Mouse (Mus musculus) T-helper 2 cell (primary cell): ENCODE data around the gene Copa.

ENCODE experiments used
- in situ Hi-C: fragments of 300-600 bp; cut with MboI, MseI; formaldehyde crosslinking; loops from one replicate; pipeline ENCODE4 v1.15.1; 2025; ENCODE audit warnings: high pct_unique_total_duplicates

Gene Copa

DNA sequence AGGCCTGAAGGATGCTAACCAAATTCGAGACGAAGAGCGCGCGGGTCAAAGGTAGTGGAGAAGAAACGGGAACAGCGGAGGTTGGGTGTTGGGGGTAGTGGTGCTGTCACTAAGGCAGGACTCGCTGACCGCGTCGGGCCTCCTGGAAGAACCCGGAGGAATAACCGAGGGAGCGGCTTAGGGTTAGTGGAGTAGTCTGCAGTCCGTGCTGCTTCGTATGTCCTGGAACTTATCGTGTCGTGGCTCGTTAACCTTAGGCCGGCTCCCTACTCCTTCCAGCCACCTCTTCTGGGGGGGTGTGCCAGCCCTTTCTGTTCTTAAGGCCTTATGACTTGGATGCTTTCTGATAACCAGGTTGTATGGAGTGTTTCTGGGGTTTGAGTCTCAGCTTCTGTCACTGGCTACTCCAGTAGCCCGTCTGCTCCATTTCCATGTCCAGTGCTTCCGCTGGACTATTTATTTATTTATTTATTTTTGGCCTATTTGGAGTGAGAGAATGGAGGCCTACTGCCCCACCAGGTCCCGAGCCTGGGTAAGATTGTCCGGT lies 643 bp downstream of the Copa start:
- in situ Hi-C loops = no loop called here

DNA sequence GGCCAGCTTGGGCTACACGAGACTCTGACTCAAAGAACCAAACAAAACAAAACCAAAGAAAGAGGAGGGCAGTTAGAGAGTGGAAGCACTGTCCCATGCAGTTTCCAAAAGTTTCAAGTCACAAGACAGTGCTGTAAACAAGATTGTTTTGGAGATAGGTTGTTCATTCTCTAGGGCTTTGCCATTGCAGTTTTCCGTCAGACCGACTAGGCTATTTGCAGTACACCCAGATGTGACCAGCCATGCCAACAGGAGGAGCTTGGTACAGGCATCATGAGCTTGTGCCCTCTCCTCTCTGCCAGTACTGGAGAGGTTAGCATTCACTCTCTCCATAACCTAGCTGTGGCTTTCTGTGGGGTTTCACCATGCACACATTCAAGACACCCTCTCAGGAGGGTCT lies 11.2 kb downstream of the Copa start:
- in situ Hi-C loops = no loop called here

DNA sequence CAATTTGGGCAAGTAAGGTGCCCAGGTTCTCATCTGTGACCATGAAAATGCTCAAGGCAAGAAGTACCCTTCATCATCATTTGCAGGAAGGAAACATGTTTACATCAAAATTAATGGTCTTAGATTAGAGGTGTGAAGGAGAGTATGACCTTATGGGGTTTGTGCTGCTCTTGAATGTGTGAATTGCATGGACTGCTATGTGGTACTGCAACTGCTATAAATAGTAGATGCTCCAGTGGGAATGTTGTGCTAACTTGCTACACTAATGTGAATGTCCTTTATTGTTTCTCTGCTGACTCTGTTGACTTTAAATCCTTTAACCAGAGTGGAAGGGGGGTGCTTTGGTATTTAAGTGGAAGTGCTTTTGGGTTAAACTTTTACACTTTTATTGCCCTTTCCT lies 12.0 kb downstream of the Copa start:
- in situ Hi-C loops = no loop called here

DNA sequence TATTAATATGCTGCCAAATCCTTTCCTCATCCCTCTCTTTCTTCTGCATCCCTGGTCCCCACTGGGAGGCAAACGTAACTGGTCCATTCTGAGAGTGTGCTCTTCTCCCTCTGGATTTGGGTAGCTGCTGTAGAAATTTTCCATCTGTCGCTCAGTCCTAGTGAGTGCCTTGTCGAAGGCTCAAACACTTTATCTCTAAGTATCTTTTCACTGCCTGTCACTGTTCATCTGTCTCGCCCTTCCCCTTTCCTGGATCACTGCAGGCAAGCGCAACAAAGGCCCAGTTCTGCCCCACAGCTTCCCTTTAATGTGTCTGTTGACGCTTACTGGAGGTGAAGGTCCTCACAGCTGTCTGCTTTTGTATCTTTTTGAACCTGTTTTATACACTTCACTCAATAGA lies 12.9 kb downstream of the Copa start:
- in situ Hi-C loops = loop anchor here (5.0 kb wide), 1 partner anchor 37 kb away; no protein-coding TSS in a partner anchor

DNA sequence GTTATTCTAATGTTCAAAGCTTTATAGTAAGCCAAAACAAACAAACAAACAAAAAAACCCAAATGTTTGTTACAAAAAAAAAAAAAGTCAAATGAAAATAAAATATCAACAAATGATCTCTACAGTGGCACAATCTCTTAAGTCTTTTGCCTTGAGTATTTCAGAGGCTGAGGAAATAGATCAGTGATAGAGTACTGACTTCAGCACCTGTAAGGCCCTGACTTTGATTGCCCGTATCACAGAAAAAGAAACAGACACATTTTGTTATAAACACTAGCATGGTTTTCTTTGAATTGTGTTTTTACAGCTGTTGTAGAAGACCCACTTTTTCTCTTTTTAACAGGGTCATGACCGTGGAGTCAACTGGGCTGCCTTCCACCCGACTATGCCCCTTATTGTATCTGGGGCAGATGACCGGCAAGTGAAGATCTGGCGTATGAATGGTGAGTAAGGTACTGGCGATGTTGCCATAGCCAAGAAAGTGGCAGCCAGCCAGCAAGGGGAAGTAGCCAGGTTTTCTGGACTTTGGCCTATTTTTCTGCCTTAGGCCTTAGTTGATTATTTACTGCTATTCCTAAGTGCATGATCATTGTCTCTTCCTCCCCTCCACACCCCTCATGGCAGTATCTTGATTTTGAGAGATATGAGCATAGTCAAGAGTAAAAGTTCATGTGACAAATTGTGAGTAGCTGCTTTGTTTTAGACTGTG lies 17.1 kb downstream of the Copa start:
- in situ Hi-C loops = loop anchor here (5.0 kb wide), 1 partner anchor 33 kb away; no protein-coding TSS in a partner anchor

DNA sequence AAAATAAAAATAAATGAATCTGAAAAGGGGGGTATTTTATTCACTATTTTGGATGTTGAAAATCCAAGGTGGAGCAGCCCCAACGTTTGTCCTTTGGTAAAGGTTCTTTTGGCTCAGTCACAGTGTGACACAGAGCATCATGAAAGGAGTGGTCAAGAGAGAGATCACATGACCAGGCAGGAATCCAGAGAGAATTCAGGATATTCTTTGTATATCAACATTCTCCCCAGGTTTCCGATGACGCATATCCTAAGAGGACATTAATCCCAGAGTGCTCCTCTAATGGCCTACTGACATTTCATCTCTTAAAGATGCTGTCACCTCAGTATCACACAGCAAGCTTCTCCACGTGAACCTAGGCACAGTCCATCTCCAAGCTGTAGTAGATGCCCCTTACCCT lies 21.3 kb downstream of the Copa start:
- in situ Hi-C loops = no loop called here

DNA sequence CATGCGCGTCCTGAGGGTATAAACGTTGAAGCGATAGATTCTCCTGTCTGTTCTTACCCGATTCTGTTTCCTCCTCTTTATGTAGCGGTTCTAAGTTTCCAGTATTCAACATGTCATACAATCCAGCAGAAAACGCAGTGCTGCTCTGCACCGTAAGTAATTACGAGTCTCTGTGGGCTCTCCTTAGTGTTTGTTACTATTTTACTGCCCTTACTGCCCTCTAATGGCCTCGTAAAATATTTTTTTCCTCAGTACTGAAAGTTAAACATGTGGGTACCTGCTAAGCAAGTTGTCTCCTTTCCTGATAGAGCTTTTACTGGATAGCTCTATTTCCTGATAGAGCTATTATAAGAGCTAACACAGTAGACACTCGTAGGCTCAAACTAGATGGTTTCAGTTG lies 22.8 kb downstream of the Copa start:
- in situ Hi-C loops = no loop called here

DNA sequence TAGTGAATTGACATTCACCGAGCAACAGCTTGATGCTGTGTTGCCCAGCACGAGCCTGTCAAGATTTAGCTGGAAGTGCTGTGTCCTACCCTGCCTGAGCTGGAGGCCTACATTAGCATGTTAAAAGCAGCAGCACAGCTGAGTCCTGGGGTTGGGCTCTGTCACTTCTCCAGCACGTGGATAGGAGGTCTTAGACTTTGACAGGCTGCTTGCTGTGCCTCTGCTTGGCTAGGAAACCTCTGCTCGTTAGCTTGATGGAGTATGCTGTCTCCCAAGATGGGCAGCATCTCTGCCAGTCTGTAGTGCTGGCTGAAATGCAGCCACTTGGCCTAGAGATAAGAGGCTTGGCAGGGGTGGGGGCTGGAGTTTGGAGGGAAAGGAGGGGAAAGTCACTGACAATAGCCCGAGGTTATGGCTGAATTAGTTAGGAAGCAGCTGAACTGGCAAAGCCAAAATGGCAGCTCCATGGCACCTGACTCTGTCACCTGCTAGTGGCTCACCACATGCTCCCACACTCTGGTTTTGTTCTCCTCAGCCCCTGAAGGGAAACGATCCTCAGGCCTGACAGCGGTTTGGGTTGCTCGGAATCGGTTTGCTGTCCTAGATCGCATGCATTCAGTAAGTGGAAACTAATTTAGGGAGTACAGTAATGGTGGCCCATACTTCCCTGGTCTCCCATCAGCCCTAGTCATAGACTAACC lies 25.6 kb downstream of the Copa start:
- in situ Hi-C loops = no loop called here

DNA sequence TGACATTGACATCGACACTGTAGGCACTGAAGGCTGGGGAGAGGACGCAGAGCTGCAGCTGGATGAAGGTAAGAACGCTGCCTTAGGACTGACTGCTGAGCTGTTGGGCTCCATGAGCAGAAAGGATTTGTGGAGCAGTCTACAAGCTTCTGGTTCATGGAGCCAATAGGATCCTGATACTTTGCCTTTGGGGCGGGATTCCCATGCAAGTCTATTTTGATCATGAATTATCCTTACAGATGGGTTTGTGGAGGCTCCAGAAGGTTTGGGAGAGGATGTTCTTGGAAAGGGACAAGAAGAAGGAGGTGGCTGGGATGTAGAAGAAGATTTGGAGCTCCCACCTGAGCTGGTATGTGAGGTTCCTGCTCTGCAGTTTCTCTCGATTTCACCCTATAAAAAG lies 34.6 kb downstream of the Copa start:
- in situ Hi-C loops = no loop called here

DNA sequence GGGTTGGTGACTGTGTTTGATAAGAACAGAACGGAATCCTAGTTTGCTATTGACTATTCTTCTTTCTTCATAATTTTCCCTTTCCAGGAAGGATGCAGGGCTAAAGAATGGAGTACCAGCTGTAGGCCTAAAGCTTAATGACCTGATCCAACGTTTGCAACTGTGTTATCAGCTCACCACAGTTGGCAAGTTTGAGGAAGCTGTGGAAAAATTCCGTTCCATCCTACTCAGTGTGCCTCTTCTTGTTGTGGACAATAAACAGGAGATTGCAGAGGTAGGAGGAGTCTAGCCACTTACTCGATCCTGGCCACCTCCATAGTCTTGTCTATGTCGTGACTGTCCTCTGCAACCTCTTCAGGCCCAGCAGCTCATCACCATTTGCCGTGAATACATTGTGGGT lies 36.8 kb downstream of the Copa start:
- in situ Hi-C loops = no loop called here

DNA sequence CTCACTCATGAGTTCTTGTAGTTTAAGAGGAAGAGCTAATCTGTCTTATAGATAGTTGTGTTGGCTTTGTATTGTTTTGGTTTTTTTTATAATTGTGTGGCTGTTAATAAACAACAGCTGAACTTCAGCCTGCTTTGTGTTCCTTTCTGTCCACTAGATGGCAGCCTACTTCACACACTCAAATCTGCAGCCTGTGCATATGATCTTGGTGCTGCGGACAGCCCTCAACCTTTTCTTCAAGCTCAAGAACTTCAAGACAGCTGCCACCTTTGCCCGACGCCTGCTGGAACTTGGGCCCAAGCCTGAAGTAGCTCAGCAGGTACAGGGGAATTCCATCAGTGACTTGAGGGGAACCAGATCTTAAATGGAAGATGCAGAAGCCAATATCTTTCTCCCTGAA lies 37.4 kb downstream of the Copa start:
- in situ Hi-C loops = no loop called here

DNA sequence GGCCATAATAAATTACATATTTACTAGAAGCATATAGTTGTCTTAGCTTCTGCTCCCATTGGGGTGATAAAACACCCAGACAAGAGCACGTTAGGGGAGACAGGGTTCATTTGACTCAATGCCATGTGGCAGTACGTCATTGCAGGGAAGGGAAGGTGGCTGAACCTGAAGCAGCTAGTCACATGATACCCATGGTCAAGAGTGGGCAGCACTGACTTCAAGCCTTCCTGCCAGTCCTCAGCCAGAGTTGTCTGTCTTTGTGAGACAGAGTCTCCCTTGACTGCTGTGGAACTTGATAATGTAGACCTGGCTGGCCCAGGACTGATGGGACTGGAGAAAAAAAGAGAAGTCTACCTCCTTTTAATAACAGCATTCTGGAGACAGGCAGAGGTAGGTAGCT lies 40.3 kb downstream of the Copa start:
- in situ Hi-C loops = no loop called here

DNA sequence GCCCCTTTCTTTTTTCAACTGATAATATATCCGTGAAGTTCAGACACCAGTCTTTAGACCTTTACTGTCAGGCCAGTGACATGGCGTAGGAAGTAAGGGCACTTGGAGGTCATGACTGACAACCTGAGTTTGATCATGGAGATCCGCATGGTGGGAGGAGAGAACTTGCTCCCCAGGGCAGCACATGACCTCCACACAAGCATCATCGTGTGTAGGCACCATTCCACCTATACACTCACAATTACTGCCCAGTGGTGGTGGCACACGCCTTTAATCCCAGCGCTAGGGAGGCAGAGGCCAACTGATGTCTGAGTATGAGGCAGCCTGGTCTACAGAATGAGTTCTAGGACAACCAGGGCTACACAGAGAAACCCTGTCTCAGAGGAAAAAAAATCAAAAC lies 42.2 kb downstream of the Copa start:
- in situ Hi-C loops = no loop called here

DNA sequence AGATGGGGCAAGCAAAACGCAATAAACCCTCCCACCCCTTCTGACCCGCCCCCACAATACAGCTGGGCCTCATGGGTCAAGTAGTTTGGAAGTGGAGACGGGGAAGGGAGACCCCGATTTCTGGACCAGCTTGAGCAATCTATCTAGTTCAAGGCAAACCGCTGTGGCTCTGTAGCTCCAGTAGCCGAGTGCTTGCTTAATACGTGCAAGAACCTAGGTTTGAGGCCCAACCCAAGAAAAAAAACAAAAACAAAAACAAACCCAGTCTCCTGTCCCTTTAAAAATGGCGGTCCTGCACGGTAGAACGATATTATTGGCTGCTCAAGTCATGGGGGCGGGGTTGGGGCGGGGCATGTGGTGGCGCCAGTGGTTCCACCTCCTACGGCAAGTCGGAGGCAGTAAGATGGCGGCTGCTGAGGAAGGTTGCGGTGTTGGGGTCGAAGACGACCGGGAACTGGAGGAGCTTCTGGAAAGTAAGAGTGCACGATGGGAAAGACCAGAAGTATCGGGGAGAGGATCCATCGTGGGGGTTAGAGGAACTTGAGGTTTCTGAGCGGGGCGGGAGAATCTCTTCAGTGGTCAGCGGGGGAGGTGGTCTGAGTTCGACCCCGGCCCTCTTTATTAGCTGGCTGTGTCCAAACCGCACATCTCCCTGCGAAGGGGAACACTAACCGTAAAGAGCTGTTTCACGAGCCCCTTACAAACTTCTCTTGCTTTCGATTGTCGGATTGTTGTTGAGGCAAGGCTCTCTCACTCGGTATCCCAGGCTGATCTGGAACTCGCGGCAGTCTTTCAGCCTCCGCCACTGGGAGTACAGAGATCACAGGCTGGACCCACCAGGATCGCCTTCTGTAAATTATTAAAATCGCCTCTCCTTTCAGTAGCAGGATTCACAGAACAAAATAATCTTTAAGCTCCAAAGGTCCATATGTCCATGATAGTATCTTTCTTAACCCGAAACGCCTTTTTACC lies 44.3 kb downstream of the Copa start, which contains the start of gene Pex19:
Pex19 (plus strand) TSS at position 380 of the 972 bp plus-strand sequence.
- in situ Hi-C loops = no loop called here

DNA sequence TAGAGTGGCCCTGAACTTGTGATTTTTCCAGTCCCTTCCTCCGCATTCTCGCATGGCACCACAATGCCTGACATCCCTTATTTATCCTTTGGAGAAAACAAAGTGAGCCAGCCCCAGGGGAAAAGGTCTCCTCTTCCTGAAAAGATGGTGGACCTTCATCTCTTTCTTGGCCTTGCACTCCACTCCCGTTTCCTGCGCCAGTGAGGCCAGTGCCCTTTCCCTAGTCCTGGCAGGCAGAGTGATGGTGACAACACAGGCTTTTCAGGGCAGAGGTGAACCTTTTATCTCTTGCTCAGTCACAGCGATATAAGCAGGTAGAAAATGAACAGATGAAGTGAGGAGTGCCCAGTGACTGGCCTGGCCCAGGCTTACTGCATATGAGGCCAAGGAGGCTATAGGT lies 45.2 kb downstream of the Copa start:
- in situ Hi-C loops = no loop called here

DNA sequence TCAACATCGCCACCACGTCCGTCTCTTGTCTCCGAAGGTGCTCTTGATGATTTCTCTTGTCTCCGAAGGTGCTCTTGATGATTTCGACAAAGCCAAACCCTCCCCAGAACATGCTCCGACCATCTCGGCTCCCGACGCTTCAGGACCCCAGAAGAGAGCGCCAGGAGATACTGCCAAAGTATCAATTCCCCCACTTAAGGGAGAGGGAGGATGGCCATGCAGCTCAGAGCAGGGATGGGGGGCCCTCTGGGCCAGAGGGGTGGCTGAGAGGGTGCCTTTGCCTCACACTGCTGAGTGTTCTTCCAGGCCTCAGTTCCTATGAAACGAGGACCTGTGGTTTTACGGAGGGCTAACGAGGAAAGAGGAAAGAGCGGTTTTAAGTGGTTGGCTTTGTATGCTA lies 46.2 kb downstream of the Copa start:
- in situ Hi-C loops = no loop called here

DNA sequence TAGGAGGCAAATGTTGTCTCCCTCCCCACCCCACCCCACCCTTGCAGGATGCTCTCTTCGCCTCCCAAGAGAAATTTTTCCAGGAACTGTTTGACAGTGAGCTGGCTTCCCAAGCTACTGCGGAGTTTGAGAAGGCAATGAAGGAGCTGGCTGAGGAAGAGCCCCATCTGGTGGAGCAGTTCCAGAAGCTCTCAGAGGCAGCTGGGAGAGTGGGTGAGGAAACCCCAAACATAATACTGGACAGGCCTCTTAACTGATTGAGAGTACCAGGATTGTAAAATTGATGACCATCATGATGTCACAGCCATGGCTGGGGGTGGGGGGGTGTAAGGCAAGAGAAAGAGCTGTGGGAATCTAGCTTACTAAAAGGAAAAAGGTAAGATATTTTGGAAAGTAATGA lies 46.8 kb downstream of the Copa start:
- in situ Hi-C loops = no loop called here

DNA sequence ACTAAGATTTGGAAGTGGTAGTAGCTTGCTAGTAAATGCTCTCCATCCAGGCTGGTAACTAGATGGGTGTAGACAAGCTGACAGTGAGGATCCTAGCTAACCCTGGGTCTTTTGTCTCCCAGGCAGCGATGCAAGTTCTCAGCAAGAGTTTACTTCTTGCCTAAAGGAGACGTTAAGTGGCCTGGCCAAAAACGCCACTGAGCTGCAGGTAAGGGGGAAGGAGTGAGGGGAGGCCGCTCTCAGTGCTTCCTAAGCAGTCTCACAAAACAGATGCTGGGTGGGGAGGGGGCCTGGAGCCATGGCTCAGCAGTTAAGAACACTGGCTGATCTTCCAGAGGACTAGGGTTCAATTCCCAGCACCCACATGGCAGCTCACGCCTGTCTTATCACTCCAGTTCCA lies 47.5 kb downstream of the Copa start:
- in situ Hi-C loops = loop anchor here (5.0 kb wide), 1 partner anchor 32 kb away; no protein-coding TSS in a partner anchor

DNA sequence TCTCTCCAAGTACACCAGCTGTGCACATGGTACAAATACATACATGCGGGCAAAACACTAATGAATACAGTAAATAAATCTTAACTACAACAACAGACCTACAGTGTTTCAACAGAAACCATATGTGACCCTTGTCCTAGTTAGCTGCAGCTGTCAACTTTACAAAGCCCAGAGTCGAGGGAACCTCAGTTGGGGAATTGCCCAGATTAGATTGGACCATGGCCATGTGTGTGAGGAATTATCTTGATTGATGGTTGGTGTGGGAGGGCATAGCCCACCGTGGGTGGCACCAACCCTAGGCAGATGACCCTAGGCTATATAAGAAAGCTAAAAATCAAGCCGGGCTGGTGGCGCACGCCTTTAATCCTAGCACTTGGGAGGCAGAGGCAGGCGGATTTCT lies 50.0 kb downstream of the Copa start:
- in situ Hi-C loops = loop anchor here (5.0 kb wide), 1 partner anchor 35 kb away; no protein-coding TSS in a partner anchor

DNA sequence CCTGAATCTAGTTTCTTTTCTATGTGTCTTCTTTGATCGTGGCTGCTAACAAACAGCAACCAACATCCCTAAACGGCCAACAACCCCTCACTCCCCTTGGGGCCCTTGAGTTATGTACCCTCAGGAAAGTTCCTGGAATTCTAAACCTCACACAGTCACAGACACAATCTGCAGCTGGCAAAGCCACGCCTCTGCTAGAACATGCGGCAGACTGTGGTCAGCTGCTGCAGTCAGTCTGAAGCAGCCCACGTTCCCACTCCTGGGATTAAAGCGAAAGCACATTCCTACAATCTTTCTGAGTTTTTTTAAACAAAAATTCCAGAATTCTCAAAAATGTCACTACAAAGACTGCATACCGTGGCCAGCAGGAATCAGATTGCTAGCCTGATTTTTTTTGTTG lies 51.2 kb downstream of the Copa start:
- in situ Hi-C loops = loop anchor here (5.0 kb wide), 1 partner anchor 36 kb away; no protein-coding TSS in a partner anchor

DNA sequence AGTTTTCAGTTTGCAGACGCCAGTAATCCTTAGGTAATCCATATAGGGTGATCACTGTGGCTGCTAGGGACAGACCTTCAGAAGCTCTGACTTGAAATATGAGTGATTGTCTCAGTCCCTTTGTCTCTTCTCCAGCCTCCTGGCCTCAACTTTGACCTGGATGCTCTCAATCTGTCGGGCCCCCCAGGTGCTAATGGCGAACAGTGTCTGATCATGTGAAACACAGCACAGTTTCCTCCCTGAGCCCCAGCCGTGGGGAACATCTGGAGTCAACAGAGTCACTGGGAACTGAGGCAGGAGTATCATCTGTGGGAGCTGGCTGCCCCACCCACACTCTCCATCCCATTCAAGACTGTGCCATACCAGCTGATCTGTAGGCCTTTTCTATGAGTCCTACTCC lies 51.7 kb downstream of the Copa start:
- in situ Hi-C loops = loop anchor here (5.0 kb wide), 1 partner anchor 37 kb away; no protein-coding TSS in a partner anchor

DNA sequence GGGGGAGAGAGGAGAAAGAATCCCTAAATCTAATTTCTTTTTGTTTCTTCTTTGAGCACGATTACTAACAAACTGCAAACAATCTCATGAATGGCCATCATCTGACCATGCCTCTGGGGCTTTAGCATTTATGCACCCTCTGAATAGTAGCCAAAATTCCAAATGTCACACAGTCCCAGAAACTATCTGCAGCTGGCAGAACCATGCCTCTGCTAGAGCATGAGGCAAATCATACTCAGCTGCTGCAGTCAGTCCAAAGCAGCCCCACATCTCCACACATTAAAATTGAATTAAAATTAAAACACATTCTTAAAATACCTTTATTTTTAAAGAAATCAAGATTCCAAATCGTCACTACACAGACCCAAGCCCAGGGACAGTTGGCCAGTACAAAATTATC lies 57.8 kb downstream of the Copa start:
- in situ Hi-C loops = no loop called here
